Mouse (Mus musculus) mouse embryonic stem cell (cell line): ENCODE measurements around the gene Krt33a.

Source experiments
- in situ Hi-C, 2 experiments: fragments of 300-500 bp; cut with MboI; formaldehyde crosslinking; loops; 1 replicate in 1 of 2; 3 replicates in 1 of 2; pipeline ENCODE4 v1.14.3; 2019 to 2020; ENCODE audit warnings: low sequenced_read_pairs in 2 of 2, low pct_unique_long_range_greater_than_20kb in 1 of 2, mixed read lengths in 1 of 2; ENCODE audit not compliant: unreplicated experiment in 1 of 2

Krt33a gene

DNA sequence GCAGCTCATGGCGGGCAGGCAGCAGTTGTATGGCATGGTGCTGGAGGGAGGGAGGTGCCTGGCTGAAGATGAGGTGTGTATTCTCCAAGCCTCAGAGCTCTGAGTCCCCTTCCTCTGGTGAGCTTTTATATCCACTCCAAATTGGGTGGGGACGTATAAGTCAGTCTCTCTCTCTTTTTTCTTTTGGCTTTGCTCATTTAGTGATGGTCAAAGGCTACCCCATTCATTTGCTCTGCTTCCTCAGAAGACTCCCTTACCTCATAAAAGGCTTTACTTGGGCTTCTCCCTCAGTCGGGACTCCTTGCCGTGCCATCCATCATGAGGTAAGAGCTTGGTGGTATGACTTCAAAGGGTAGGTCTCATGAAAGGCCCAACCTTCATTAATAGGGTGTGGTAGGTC lies at the start of gene Krt33a:
Krt33a (minus strand) TSS at position 101 of the 400 bp plus-strand sequence.
- in situ Hi-C loops, result no loop called here

- in situ Hi-C loops, result no loop called here
Measured at GRCm38 (mm10) chr11:100058875-100059274, 42.9 kb upstream of the Krt33a start.

GRCm38 (mm10) chr11:100055686-100056655 lies 40.0 kb upstream of the Krt33a start:
- in situ Hi-C loops, result no loop called here

DNA sequence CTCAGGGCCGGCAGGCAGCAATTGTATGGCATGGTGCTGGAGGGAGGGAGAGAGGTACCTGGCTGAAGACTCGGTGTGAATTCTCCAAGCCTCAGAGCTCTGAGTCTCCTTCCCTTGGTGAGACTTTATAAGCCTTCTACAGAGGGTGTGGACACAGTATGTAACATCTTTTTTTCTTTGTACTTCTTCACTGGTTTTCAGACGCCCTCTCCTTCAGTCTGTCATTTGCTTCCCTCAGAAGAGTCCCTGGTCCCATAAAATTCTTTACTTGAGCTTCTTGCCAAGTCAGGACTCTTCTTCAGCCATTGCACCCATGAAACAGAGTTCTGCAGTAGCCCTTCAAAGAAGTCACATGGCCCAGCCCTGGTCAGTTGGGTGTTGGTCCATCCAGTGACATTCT lies 34.4 kb upstream of the Krt33a start, which contains the start of gene Krt31:
Krt31 (minus strand) TSS at position 101 of the 400 bp plus-strand sequence.
- in situ Hi-C loops, result no loop called here

DNA sequence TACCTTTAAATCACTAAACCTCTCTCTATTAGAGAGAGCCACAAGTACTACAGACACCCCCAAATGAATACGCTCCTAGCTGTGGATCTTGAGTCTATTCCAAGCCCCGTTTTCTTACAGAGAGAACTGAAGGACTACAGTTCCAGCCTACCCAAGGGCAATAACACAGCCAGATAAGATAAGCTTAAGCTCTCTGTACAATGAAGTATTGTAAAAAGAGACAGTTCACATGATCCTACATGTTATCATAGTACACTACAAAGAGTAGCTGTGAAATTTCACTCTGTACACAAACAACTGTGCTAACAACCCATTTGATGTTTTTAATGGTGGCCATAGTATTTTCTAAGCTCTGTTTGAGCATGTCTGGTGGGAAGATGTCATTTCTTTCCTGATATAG lies 31.2 kb upstream of the Krt33a start:
- in situ Hi-C loops, result no loop called here

GRCm38 (mm10) chr11:100046303-100046866 lies 30.4 kb upstream of the Krt33a start:
- in situ Hi-C loops, result no loop called here

DNA sequence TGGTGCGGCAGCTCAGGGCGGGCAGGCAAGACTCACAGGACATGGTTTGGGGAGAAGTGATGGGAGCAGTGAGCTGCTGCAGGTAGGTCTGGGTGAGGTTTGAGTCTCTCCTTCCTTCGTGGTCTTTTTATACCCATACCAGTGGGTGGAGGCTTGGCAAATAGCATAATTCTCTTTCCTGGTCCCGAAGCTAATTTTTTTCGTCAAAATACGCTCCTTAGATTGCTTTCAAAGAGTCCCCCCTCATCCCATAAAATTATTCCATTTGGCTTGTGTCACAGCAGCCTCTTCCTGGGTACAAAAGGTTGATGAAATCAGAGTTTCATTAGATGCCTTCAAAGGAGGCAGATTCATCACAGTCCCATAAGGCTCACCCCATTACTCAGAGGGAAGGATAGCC lies 25.4 kb upstream of the Krt33a start, which contains the start of gene Krt34:
Krt34 (minus strand) TSS at position 101 of the 400 bp plus-strand sequence.
- in situ Hi-C loops, result no loop called here

GRCm38 (mm10) chr11:100029768-100030167 lies 13.8 kb upstream of the Krt33a start, which contains the start of gene Krt33b:
Gene Krt33b, minus strand, starts transcription at chr11:100029868.
- in situ Hi-C loops, result no loop called here

GRCm38 (mm10) chr11:100021438-100021837 lies 5.4 kb upstream of the Krt33a start:
- in situ Hi-C loops, result no loop called here

GRCm38 (mm10) chr11:100019466-100019865 lies 3.5 kb upstream of the Krt33a start:
- in situ Hi-C loops, result no loop called here

DNA sequence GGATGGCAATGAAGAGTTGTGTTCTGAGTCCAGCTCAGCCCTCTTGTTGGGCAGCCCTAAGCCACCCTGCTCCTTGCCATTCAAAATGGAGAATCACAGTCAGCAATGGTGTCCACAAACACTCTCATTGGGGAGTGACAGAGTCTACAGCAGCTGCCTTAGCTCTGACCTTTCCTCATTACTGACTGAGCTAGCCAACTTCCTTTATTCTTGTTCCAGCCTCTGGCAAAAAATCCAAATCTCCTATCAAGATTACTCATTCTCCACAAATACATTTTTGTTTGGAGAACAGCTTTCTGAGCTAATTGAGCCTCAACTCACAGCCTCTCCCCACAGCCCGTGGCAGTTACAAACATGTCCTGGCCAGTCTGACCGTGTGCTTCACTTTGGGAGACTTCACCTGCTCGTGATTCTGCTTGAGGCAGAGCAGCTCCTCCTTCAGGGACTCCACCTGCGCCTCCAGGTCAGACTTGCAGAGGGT lies 2.3 kb downstream of the Krt33a start:
- in situ Hi-C loops, result no loop called here

DNA sequence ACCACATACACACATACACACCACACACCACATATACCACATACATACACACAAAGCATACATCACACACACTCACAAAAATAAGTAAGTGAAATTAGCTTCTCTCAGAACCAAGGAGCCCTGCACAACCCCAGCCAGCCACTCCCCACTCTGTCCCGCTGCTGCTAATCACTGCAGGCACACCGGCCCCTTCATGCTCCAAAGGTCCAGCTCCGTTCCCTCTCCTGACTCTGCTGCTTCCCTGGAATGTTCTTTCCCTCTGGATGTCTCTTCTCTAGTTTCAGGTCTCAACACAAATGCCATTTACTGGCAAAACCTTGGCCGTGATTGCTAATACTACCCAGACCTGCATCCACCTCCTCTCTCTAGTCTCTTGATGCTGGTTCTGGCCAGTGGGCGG lies 5.3 kb downstream of the Krt33a start:
- in situ Hi-C loops, result no loop called here

GRCm38 (mm10) chr11:100008336-100008735 lies 7.7 kb downstream of the Krt33a start:
- in situ Hi-C loops, result no loop called here

DNA sequence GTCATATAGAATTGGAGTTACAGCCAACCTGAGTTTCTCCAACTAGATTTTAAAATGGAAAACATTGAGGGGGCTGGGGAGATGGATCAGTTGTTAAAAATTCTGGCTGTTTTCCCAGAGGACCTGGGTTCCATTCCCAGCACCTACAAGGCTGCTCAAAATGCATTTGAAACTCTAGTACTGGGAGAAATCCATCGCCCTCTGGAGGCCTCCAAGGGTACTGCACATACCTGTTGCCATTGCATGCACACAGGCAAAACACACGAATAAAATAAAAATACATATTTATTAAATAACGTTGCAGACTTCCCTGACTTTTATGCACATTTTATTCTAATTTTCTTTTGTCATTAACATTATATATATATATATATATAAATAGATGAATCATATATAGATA lies 9.4 kb downstream of the Krt33a start:
- in situ Hi-C loops, result no loop called here

- in situ Hi-C loops, result no loop called here
Measured at GRCm38 (mm10) chr11:100005905-100006304, 10.1 kb downstream of the Krt33a start.

GRCm38 (mm10) chr11:100004846-100005245 lies 11.2 kb downstream of the Krt33a start:
- in situ Hi-C loops, result no loop called here

- in situ Hi-C loops, result no loop called here
Measured at GRCm38 (mm10) chr11:99999091-99999490, 16.9 kb downstream of the Krt33a start.

- in situ Hi-C loops, result no loop called here
Measured at GRCm38 (mm10) chr11:99994384-99994661, 21.7 kb downstream of the Krt33a start.

DNA sequence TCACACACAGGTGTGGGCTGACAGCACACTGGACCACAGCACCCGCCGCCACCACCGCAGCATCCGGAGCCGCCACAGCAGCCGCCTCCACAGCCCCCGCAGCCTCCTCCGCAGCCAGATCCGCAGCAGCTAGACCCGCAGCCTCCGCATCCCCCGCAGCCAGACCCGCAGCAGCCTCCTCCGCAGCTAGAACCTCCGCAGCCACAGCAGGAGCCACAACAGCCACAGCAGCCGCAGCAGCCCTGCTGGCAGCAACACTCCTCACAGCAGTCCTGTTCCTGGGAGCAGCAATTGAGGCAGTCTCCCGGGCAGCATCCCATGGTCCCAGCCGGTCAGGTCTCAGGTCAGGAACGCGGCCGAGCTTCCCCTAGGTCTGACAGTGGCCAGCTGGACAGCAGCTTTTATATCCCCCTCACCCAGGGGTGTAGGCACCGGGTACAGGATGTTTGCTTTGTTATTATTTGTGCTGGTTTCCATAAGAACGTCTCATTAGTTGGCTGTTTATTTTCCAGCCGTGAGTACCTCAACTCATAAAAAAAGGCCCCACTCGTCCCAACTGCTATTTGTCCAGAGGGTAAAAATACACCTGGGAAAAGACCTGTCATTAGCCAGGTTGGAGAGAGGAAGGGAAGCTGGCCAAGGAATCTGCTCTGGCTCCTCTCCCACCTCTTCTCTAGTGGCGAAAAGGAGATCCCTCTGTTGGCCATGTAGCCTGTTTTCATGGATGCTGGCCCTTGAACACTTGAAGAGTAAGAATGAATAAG lies 22.2 kb downstream of the Krt33a start, which contains the start of gene Krtap17-1:
Krtap17-1 (minus strand) TSS at position 375 of the 764 bp plus-strand sequence.
- in situ Hi-C loops, result no loop called here
